Mouse (Mus musculus) granulocyte monocyte progenitor cell, adult 5-6 weeks (primary cell): ENCODE measurements around the gene Gm20814. TPM values are rescaled to one million over a fixed set of nuclear protein-coding genes. Genes with fewer than 3 reads are reported as not detected.
"Not testable (repeated sequence)": the region's sequence is repeated elsewhere in the genome, so short reads cannot be mapped to it uniquely, and the experiment has no call there.

ENCODE experiments used
- ATAC-seq: replicated peaks from 2 replicates; pipeline ENCODE4 v1.8.0; 2016; ENCODE audit warnings: mild to moderate bottlenecking, moderate TSS enrichment, inconsistent platforms; ENCODE audit not compliant: poor library complexity, severe bottlenecking
- total RNA-seq, 2 experiments: library from RNA; stranded (forward) in 1 of 2; stranded (reverse) in 1 of 2; fragments of 200-712, 200-1000 nt in 1 of 2; fragments of >200 nt in 1 of 2; fragmentation: Nextera tagmentation in 1 of 2; gene quantifications; 2 replicates each; pipeline ENCODE4 v1.2.3; 2014 to 2017

Gene Gm20814
- total RNA-seq (2014; fragmentation: Nextera tagmentation) (not detected in 2 replicates), total RNA-seq (2017) (not detected in 2 replicates)

DNA sequence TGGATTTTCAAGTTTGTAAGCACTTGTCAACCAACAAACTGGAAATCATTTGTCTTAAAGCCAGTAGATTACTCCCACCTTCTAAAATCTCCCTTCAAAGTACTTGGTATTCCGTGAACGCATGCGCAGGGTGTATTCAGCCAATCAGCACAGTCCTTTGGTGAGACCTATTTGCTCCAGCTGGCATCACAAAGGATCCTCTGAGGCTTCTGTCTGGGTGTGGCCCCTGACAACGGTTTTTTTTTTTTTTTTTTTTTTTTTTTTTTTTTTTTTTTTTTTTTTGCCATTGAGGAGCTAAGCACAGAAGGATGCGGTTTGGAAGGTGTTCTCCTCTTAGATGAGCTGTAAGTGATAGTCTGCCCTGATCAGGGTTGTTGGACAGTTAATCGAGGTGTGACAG lies at the start of gene Gm20814:
Gene Gm20814, plus strand, starts transcription at position 301 of the 400 bp plus-strand sequence.
- not testable (repeated sequence) for ATAC-seq
